Mouse (Mus musculus) splenic B cell, adult 2 months (primary cell): ENCODE results near the gene Tex19.2.
"Not testable (repeated sequence)": the region's sequence is repeated elsewhere in the genome, so short reads cannot be mapped to it uniquely, and the experiment has no call there.

Source experiments
- DNase-seq: peaks from one replicate; pipeline ENCODE4 v3.0.0-alpha.2; 2011; ENCODE audit warnings: low read depth, low spot score
- H3K27me3 ChIP-seq: 2 replicates; pipeline ENCODE4 v1.6.1; 2012; ENCODE audit warnings: mild to moderate bottlenecking, low read length, moderate library complexity, mixed read lengths; ENCODE audit not compliant: control insufficient read depth, poor library complexity, insufficient read depth, severe bottlenecking
- H3K36me3 ChIP-seq: 2 replicates; pipeline ENCODE4 v1.6.1; 2012; ENCODE audit warnings: mild to moderate bottlenecking, low read length, moderate library complexity, mixed read lengths; ENCODE audit not compliant: control insufficient read depth, poor library complexity, insufficient read depth, severe bottlenecking

Tex19.2 gene

DNA sequence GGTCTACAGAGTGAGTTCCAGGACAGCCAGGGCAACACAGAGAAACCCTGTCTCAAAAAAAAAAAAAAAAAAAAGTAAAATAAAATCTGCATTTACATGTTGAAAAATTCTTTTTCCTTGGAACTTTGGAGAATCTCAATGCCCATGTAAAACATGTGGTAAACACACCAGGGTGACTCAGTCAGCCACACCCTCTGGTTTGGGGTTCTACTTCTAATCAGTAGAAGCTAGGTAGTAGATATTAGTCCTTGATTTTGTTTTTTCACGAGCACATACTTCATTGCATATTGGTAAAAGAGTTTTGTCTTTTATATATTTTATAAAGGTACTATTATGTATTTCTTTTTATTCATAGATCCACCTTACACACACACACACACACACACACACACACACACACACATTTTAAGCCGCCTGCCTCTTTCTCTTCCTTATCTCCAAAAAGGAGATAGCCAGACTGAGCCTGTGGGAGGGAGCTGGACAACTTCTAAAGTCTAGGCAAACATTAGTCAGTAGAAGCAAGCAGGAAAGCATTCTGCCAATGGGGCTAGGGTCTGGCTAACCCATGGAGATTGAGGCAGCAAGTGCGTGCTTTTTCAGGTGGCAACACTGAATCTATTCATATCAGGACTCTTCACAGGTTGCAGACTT is 7.2 kb upstream of the Tex19.2 start:
- no peak for DNase-seq
- no peaks in the 10 kb centered on the region for H3K27me3 ChIP-seq
- no peaks in the 10 kb centered on the region for H3K36me3 ChIP-seq

DNA sequence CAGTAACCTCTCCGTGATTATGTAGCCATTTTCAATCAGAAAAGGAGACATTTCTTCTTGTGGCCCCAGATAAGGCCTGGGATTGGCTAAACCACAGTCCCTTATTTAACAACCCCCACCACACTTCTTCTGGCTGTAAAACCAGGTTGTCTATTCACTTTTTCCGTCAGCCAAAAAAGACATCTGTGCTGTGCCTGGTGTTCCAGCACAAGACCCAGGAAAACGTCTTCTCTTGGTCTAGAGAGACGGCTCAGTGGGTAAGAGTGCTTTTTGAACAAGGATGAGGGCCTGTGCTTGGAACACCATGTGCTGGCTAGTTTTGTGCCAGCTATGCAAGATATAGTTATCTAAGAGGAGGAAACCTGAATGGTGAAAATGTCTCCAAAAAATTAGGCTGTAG is 5.0 kb upstream of the Tex19.2 start:
- H3K36me3 ChIP-seq: no peaks in the 10 kb centered on the region
- DNase-seq: no peak
- H3K27me3 ChIP-seq: no peaks in the 10 kb centered on the region

DNA sequence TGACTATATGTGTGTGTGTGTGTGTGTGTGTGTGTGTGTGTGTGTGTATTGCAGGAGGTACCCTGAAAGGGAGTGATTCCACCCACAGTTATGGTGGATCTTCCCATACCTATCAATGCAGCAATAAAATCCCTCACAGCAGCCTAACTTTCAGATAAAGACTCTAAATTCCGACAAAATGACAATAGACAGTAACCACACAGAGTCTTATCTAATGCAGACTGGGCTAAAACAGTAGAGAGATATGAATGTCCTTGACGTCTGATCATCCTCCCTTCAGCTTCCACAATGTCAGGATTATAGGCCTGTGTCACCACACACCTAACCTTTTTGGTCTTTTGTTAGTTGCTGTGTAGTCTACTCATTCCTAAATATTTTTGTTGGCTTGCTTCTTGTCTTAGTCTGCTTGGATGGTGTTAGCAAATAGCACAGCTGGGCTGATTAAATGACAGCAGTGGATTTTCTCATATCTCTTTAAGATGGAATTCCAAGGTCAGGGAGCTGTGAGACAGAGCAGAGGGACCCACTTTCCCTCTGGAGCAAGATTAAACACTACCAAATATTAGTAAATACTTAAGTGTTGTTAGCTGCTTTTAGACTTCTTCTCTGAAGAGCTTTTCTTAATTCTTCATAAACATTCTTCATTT is 3.7 kb upstream of the Tex19.2 start:
- Histone ChIP-seq H3K36me3 (no peaks in the 10 kb centered on the region), H3K27me3 (no peaks in the 10 kb centered on the region)
- DNase-seq: no peak

DNA sequence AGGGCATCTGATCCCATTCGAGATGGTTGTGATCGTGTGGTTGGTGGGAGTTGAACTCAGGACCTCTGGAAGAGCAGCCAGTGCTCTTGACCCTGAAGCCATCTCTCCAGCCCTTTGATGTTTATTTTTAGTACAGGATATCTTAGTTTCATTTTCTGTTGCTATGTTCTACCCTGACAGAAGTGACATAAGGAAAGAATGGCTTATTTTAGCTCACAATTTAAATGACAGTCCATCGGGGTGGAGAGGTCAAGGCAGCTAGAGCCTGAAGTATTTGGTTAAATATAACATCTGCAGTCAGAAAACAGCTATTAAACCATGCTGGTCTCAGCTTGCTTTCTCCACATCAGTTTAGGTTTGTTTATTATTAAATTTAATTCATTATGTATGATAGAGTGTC is 2.7 kb upstream of the Tex19.2 start:
- H3K27me3 ChIP-seq: no peaks in the 10 kb centered on the region
- H3K36me3 ChIP-seq: no peaks in the 10 kb centered on the region
- no peak for DNase-seq

DNA sequence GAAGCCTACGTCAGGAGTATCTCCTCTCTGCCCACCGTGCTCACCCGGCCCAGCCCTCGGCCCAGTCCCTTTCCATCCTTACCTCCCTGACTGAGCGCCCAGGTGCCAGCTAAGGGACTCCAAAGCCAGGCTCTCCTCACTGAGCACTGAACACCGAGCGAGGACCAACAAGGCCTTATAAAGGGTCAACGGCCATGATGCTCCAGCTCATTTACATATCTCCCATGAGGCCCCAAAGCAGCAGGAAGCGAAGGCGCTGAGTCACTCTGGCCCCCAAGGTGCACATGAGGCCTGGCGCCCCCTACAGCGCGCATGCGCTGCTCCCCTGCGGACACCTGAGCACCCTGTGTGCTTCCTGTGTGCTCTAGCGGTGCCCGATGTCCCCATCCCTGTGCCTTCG is 371 bp downstream of the Tex19.2 start:
- H3K27me3 ChIP-seq: no peaks in the 10 kb centered on the region
- DNase-seq: no peak
- no peaks in the 10 kb centered on the region for H3K36me3 ChIP-seq

DNA sequence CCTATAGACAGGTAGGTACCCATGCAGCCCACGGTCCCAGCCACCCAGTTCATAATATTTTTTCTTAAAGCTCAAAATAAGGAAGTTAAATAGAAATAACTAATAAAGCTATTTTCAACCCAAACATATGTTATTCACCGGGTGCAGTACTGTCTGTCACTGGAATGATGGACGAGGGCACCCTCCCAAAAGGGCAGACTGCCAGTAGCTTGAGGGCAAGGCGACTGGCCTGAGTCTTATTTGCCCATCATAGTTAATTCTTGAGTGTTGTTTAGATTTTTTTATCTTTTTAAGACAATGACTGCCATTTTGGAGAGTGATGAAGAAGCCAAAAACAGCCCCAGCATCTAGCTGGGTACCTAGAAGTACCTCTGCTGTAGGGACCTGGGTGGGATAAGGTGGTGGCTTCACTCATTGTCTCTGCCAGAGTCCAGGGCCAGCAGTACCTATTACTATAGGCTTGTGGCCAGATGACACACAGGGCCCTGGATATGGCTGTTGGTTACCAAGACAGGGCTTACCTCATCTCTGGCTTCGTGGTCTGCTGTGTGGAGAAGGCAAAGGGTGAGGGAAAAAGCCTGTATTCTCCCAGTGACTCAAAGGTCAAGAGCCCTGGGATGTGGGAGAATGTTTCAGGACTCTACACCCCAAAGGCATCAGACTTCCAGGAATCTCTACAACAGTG is 6.2 kb downstream of the Tex19.2 start:
- no peak for DNase-seq
- no peaks in the 10 kb centered on the region for H3K27me3 ChIP-seq
- H3K36me3 ChIP-seq: no peaks in the 10 kb centered on the region

DNA sequence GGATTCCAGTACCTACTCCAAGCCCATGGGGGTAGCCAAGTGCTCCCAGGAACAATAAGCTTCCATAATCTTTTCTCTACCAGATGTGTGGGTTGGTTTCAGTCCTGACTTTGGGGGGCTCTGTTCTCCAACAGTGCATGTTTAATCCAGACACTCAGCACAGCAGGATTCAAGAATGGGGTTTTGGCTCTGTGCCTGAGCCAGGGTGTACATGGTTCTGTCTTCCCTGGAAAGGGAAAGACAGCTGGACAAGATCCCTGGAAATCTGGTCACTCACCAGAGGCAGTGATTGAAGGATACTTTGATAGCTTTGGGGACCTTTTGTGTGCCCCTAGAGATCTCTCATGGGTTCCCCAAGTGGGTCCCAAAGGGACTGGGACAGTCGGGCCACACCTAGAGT is 6.9 kb downstream of the Tex19.2 start:
- no peaks in the 10 kb centered on the region for H3K27me3 ChIP-seq
- no peak for DNase-seq
- no peaks in the 10 kb centered on the region for H3K36me3 ChIP-seq

DNA sequence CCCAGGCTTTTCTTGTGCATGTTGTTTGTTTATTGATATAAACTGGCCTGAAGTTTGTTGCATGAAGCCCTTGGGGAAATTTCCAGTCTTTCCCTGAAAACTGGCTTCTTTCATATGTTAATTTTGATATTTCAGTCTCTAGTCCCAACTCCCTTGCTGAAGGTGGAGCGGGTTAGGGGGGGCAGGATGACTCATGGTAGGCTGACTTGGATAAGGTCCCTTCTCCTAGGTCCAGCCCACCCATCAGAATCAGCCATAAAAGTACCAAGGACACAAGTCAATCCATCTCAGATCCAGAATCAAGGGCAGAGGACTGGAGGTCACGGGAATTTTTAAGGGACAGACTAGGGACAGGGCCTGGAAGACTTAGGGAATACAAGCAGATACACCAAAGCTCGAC is 7.4 kb downstream of the Tex19.2 start:
- no peaks in the 10 kb centered on the region for H3K27me3 ChIP-seq
- H3K36me3 ChIP-seq: no peaks in the 10 kb centered on the region
- no peak for DNase-seq

DNA sequence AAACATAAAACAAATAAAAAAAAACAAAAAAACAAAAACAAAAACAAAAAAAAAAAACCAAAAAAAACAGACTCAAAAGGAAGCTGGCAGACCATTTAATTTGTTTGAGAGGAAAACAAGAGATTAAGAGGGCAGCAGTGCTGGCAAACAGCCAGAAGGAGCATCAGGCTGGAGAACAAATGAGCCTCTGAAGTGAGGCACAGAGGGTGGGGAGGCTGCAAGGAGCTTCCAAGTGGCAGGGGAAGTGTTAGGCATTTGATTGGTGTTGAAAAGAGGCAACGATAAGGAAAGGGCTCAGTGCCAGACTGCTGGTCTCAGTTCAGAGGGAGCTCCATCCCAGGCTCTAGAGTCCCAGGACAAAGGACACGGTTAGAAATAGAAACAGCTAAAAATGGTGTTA is 8.5 kb downstream of the Tex19.2 start:
- Histone ChIP-seq H3K36me3 (no peaks in the 10 kb centered on the region), H3K27me3 (no peaks in the 10 kb centered on the region)
- DNase-seq: no peak

DNA sequence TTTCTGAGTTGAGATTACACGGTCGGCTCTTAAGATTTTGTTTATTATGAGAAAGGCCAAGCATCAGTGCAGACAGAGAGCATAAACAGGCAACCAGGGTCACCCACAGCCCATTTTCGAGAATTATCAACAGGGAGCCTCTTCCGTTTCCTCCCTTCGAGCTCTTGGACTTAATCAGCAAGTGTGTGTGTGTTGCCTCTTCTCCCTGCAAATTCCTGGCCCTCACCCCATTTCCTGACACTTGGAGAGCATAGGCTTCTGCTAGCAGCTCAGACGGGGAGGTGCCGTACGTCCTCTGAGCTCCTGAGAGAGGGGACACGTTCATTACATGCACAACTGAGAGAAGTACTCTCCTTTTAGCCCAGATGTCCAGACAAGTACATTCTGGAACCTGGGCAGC is 10.4 kb downstream of the Tex19.2 start:
- H3K36me3 ChIP-seq: no peaks in the 10 kb centered on the region
- no peaks in the 10 kb centered on the region for H3K27me3 ChIP-seq
- DNase-seq: no peak

DNA sequence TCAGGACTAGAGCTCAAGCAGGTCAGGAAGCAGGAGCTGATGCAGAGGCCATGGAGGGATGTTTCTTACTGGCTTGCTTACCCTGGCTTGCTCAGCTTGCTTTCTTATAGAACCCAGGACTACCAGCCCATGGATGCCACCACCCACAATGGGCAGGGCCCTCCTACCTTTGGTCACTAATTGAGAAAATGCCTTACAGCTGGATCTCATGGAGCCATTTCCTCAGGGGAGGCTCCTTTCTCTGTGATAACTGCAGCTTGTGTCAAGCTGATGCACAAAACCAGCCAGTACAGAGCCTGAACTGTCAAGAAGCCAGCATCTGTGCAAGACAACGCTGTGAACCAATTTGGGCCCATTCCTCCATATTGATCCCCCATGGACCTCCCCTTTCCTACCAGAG is 11.2 kb downstream of the Tex19.2 start:
- not testable (repeated sequence) for H3K36me3 ChIP-seq, H3K27me3 ChIP-seq, DNase-seq

DNA sequence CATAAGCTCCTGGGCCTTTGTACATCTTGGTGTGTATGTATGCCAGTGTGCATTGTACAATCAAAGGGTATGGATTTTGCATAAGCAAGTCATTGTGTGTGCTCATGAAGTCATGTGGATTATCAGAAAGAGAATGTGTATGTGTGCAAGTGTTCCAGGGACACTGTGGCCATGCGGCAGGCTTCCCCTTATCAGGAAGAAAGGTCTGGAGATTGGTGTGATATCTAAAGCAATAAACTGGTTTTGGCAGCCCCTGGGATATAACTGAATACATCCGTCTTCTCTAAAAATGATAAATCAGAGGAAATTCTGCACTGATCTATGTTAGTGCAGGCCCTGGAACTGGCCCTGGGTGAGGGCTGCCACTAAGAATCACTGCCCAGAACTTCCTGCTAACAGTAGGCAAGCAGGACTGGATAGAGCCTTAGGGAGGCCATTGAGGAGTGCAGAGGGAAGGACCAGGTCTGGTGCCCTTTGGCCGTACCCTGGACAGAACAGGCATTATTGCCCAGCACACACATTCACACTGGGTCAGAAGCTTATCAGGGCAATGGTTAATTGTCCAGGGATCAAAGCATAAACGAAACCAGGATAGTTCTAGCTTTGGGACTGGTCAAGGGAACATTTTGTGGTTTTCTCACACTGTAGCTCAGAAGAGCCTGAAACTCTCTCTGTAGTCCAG is 17.2 kb downstream of the Tex19.2 start:
- no peak for DNase-seq
- H3K36me3 ChIP-seq: no peaks in the 10 kb centered on the region
- H3K27me3 ChIP-seq: no peaks in the 10 kb centered on the region

DNA sequence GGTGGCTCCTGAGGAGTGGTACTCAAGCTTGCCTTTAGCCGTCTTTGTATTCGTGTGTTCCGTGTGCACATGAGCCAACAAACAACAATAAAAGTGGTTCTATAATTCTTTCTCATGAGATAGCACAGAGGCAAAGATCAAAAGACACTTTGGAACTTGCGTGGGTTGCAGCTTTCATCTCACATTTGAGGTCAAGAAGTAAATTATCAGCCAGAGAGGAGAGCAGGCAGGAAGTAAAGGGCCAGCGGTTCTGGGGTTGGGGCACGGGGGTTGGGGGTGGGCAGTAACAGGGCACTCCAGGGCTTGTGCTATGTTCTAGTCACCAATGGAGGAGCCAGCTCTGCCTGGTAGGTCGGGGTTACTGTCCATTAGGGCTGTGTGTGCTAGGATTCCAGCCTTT is 17.8 kb downstream of the Tex19.2 start:
- DNase-seq: no peak
- H3K27me3 ChIP-seq: no peaks in the 10 kb centered on the region
- H3K36me3 ChIP-seq: no peaks in the 10 kb centered on the region

DNA sequence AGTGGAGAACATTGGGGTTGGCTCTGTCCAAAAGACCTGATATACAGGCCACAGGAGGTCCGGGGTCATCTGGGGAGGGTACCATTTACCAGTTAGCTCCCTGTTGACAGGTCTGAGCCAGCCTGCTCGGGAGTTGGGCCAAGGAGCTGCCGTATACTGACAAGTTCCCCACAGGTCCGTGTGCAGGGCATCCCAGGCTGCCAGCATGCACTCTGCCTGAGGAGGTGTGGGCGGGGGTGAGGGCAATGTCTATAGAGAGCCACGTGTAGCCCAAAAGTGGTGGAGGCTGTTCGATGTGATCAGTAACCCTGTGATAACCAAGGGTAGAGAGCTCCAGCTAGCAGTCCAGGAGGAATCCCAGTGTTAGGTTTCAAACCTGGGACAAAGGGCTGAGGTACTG is 18.7 kb downstream of the Tex19.2 start:
- no peak for DNase-seq
- H3K36me3 ChIP-seq: no peaks in the 10 kb centered on the region
- H3K27me3 ChIP-seq: no peaks in the 10 kb centered on the region
